Comparison of ENCODE assay signal across 8 mouse cellular contexts in the genomic region with DNA sequence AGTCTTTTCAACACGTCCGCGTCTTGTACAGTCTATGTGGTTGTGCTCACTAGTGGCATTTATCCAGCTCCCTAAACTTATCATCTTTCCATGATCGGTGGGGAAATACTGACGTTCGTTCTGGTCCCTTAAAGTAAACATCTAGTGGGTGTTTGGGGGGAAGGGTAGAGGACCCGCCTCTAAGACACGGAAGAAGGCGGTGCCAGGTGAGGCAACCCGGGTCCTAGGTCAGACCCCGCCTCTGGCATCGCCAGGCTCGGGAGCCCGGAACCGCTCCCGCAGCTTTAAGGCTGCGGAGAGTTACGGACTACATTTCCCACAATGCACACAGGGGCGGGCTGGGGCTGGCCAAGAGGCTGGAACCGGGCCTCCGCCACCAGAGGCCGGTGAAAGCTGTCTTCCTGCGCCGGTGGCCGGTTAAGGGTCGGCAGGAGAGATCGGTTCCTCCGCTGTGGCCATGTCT. TPM values are rescaled to one million over a fixed set of nuclear protein-coding genes. Genes with fewer than 3 reads are reported as not detected.
A peak's percentile ranks its signal among the peaks of the same experiment; 100 is the strongest.
DNase-seq lines count a peak whose midpoint lies in the region; ATAC-seq and TF ChIP-seq lines count a peak whose summit lies in the region.

Gene Mon1a, plus strand, starts transcription at position 348 of the 463 bp plus-strand sequence.

- H3K27me3 ChIP-seq in embryonic facial prominence, embryonic 15.5 days, result 0 out of 2 replicates have a peak, but pooled peaks cover 6% of the 10 kb centered on the region
- peaks cover 16% of the 10 kb centered on the region for H3K27me3 ChIP-seq in limb, embryonic 13.5 days
- H3K27me3 ChIP-seq in midbrain, embryonic 15.5 days (replicated peaks), result peaks cover 13% of the 10 kb centered on the region

- H3K36me3 ChIP-seq in embryonic facial prominence, embryonic 15.5 days, result no peaks in the 10 kb centered on the region
- H3K36me3 ChIP-seq in limb, embryonic 13.5 days, result no peaks in the 10 kb centered on the region
- H3K36me3 ChIP-seq in midbrain, embryonic 15.5 days (replicated peaks), result no peaks in the 10 kb centered on the region

- under 1% methylated on average over 28 of the region's 28 CpGs for WGBS in bone marrow, adult 2 months
- WGBS in embryonic facial prominence, embryonic 15.5 days, result under 1% methylated on average over 28 of the region's 28 CpGs
- WGBS in limb, embryonic 13.5 days, result under 1% methylated on average over 28 of the region's 28 CpGs
- WGBS in midbrain, embryonic 15.5 days, result 0% methylated on average over 28 of the region's 28 CpGs

- peak; percentile 96 for DNase-seq in A20 (ENCODE audit: low read depth, low spot score)
- peak; percentile 89 for DNase-seq in heart, adult 8-10 months (ENCODE audit: low spot score)
- DNase-seq in kidney, adult 9 months, result peak; percentile 95
- peak; percentile 78 to 86 for DNase-seq in spleen, adult 18-20 months

- peak within 1 kb of the TSS; percentile 74 for H3K27ac ChIP-seq in bone marrow, adult 2 months (ENCODE audit: control insufficient read depth, insufficient read depth, low read depth, low read length, poor library complexity)
- peak within 1 kb of the TSS; percentile 77 for H3K27ac ChIP-seq in embryonic facial prominence, embryonic 15.5 days (replicated peaks)
- H3K27ac ChIP-seq in limb, embryonic 13.5 days, result peak within 1 kb of the TSS; percentile 34; the same call in 1 of the 2 replicates
- peak within 1 kb of the TSS; percentile 81 for H3K27ac ChIP-seq in midbrain, embryonic 15.5 days

- peak; percentile 74; the same call in 1 of the 2 replicates for TF ChIP-seq POLR2A in bone marrow, adult 2 months (IDR thresholded peaks at IDR 0.05; ENCODE audit: borderline replicate concordance, control insufficient read depth, low read depth, low read length)

- peak; percentile 95 for ATAC-seq in embryonic facial prominence, embryonic 15.5 days (ENCODE audit: insufficient number of reproducible peaks, low FRiP score, low TSS enrichment, low read depth)
- ATAC-seq in limb, embryonic 13.5 days (ENCODE audit: low FRiP score, low read depth), result peak; percentile 97
- peak; percentile 96 for ATAC-seq in midbrain, embryonic 15.5 days (replicated peaks)

- H3K4me1 ChIP-seq in bone marrow, adult 2 months (ENCODE audit: control insufficient read depth, insufficient read depth, low read length), result no peaks in the 10 kb centered on the region
- peaks cover 21% of the 10 kb centered on the region for H3K4me1 ChIP-seq in embryonic facial prominence, embryonic 15.5 days
- peaks cover 11% of the 10 kb centered on the region for H3K4me1 ChIP-seq in limb, embryonic 13.5 days
- H3K4me1 ChIP-seq in midbrain, embryonic 15.5 days, result peaks cover 18% of the 10 kb centered on the region

- H3K9me3 ChIP-seq in embryonic facial prominence, embryonic 15.5 days (replicated peaks), result no peaks in the 10 kb centered on the region
- H3K9me3 ChIP-seq in limb, embryonic 13.5 days, result no peaks in the 10 kb centered on the region
- H3K9me3 ChIP-seq in midbrain, embryonic 15.5 days, result no peaks in the 10 kb centered on the region

- peak within 1 kb of the TSS; percentile 82 for H3K9ac ChIP-seq in embryonic facial prominence, embryonic 15.5 days
- H3K9ac ChIP-seq in limb, embryonic 13.5 days, result peak within 1 kb of the TSS; percentile 77
- H3K9ac ChIP-seq in midbrain, embryonic 15.5 days, result peak within 1 kb of the TSS; percentile 77

- TF ChIP-seq CTCF in bone marrow, adult 2 months (IDR thresholded peaks at IDR 0.05; ENCODE audit: control insufficient read depth, insufficient read depth, low read length), result no peak

- peak within 1 kb of the TSS; percentile 92 for H3K4me3 ChIP-seq in bone marrow, adult 2 months (replicated peaks; ENCODE audit: control insufficient read depth, low read depth, low read length)
- peak within 1 kb of the TSS; percentile 82 for H3K4me3 ChIP-seq in embryonic facial prominence, embryonic 15.5 days (replicated peaks)
- H3K4me3 ChIP-seq in limb, embryonic 13.5 days, result peak within 1 kb of the TSS; percentile 67
- H3K4me3 ChIP-seq in midbrain, embryonic 15.5 days, result peak within 1 kb of the TSS; percentile 82

- H3K4me2 ChIP-seq in embryonic facial prominence, embryonic 15.5 days (replicated peaks), result peak within 1 kb of the TSS; percentile 78
- H3K4me2 ChIP-seq in limb, embryonic 13.5 days (replicated peaks), result peak within 1 kb of the TSS; percentile 76
- peak within 1 kb of the TSS; percentile 83 for H3K4me2 ChIP-seq in midbrain, embryonic 15.5 days

RNA-seq across cellular contexts. Expression of gene Mon1a, which starts in this region (rescaled TPM):
- polyA plus RNA-seq in bone marrow, adult 2 months (2011; ENCODE audit: insufficient read depth, insufficient read length, low replicate concordance, missing spikeins), result 6.3 and 12.9 TPM in 2 replicates
- polyA plus RNA-seq in embryonic facial prominence, embryonic 15.5 days (2015; fragmentation: Nextera tagmentation; extraction: Ambion mirVana), result 17.2 and 18.2 TPM in 2 replicates
- 10 to 100 TPM; 10.8 to 12.2 (median 11.9) TPM for total RNA-seq in heart, adult 8-10 months (2022)
- 11.0 and 13.4 TPM in 2 replicates for polyA plus RNA-seq in limb, embryonic 13.5 days (2015; fragmentation: Nextera tagmentation; extraction: Ambion mirVana)
- polyA plus RNA-seq in midbrain, embryonic 15.5 days (2015; fragmentation: Nextera tagmentation; extraction: Ambion mirVana), result 26.0 and 27.7 TPM in 2 replicates

Comparison
In these comparisons a context has a peak if more than half of its experiments do, and no peak if none do; other contexts are left out.
1. Peak in every context shown above with its lines: DNase-seq, ATAC-seq, H3K4me3 ChIP-seq and H3K27ac ChIP-seq.